Mouse (Mus musculus) liver, embryonic 14.5 days (tissue): ENCODE results near the gene Tmem205. TPM values are rescaled to one million over a fixed set of nuclear protein-coding genes. Genes with fewer than 3 reads are reported as not detected.
A peak's percentile ranks its signal among the peaks of the same experiment; 100 is the strongest.

ENCODE experiments used
- ATAC-seq: fragments of 200-750 bp; cut with Nextera tagmentation; 2 replicates; pipeline ENCODE4 v1.8.0; 2017; ENCODE audit warnings: moderate number of reproducible peaks, mild to moderate bottlenecking, moderate library complexity; ENCODE audit not compliant: insufficient read depth
- DNase-seq, 3 experiments: peaks; one replicate each; pipeline ENCODE4 v3.0.0-alpha.2; 2012 to 2013; ENCODE audit warnings: low read depth in 3 of 3, low spot score in 3 of 3
- H3K27ac ChIP-seq: fragments of 300-500 bp; sonication (generic); 2 replicates; pipeline ENCODE4 v1.5.1; 2014; ENCODE audit warnings: moderate library complexity, mild to moderate bottlenecking, control low read depth, inconsistent platforms
- H3K27me3 ChIP-seq: fragments of 300-500 bp; sonication (generic); 2 replicates; pipeline ENCODE4 v1.6.1; 2014; ENCODE audit warnings: mild to moderate bottlenecking, low read length, moderate library complexity; ENCODE audit not compliant: control insufficient read depth, insufficient read depth
- H3K36me3 ChIP-seq: fragments of 300-500 bp; sonication (generic); replicated peaks from 2 replicates; pipeline ENCODE4 v1.6.1; 2014; ENCODE audit warnings: low read depth; ENCODE audit not compliant: control insufficient read depth, insufficient read depth
- H3K4me1 ChIP-seq, 2 experiments: fragments of 200-500 bp in 1 of 2; fragments of 300-500 bp in 1 of 2; sonication (generic) in 1 of 2; replicated peaks; 2 replicates each; pipeline ENCODE4 v1.6.1; 2012 to 2014; ENCODE audit warnings: antibody characterized with exemption in 1 of 2, inconsistent platforms in 1 of 2, low read length in 1 of 2; ENCODE audit not compliant: control insufficient read depth in 2 of 2, insufficient read depth in 2 of 2
- H3K4me2 ChIP-seq: fragments of 300-500 bp; sonication (generic); 2 replicates; pipeline ENCODE4 v1.6.1; 2014; ENCODE audit warnings: low read depth, mild to moderate bottlenecking, control low read depth, moderate library complexity
- H3K4me3 ChIP-seq, 2 experiments: fragments of 200-500 bp in 1 of 2; fragments of 300-500 bp in 1 of 2; sonication (generic) in 1 of 2; 2 replicates each; pipeline ENCODE4 v1.5.1; 2012 to 2014; ENCODE audit warnings: low read depth in 2 of 2, low read length in 2 of 2, mild to moderate bottlenecking in 2 of 2, control low read depth in 1 of 2, inconsistent platforms in 1 of 2, moderate library complexity in 1 of 2; ENCODE audit not compliant: insufficient read depth in 1 of 2
- H3K9ac ChIP-seq: fragments of 300-500 bp; sonication (generic); replicated peaks from 2 replicates; pipeline ENCODE4 v1.6.1; 2014; ENCODE audit warnings: mild to moderate bottlenecking, control low read depth, moderate library complexity
- H3K9me3 ChIP-seq: fragments of 300-500 bp; sonication (generic); 2 replicates; pipeline ENCODE4 v1.6.1; 2016; ENCODE audit warnings: low read length, mixed read lengths; ENCODE audit not compliant: control insufficient read depth
- CTCF ChIP-seq: IDR thresholded peaks from 2 replicates; pipeline ENCODE4 v1.5.1; 2016; ENCODE audit warnings: antibody characterized with exemption, low read depth, control low read depth
- EP300 ChIP-seq: IDR thresholded peaks from 2 replicates; pipeline ENCODE4 v1.6.1; 2016; ENCODE audit warnings: antibody characterized with exemption, low read depth
- WGBS: fragments of 180-500 bp; shearing (Covaris S2); extraction: QIAGEN DNeasy Blood & Tissue Kit; methylation state at CpG from one replicate; pipeline ENCODE4 v1.1.7; 2014; ENCODE audit not compliant: insufficient replicate concordance; 5-methylcytosine and 5-hydroxymethylcytosine counted together
- polyA plus RNA-seq, 2 experiments: library from polyadenylated mRNA; depleted of rRNA in 1 of 2; stranded (reverse) in 1 of 2; unstranded in 1 of 2; fragments of >200 nt; fragmentation: Nextera tagmentation in 1 of 2; extraction: Ambion mirVana in 1 of 2; gene quantifications; 2 replicates each; pipeline versions ENCODE4 v1.2.1 to v1.2.3; 2012 to 2014

Gene Tmem205
- polyA plus RNA-seq, 2 experiments = 37.5 to 110 TPM

- ATAC-seq (no peak), DNase-seq (no peak)
- Histone ChIP-seq H3K9me3 (no peaks in the 10 kb centered on the region), H3K4me3 (no peak overlapping the region), H3K4me1 (0 out of 4 replicates have a peak, but pooled peaks cover 0 to 1% of the 10 kb centered on the region in 2 experiments), H3K4me2 (no peak overlapping the region), H3K27me3 (no peaks in the 10 kb centered on the region), H3K36me3 (no peaks in the 10 kb centered on the region), H3K9ac (no peak overlapping the region), H3K27ac (no peak overlapping the region)
- TF ChIP-seq CTCF = no peak
- TF ChIP-seq EP300 = no peak
- 53% methylated on average over 10 of the region's 10 CpGs for WGBS
Measured at GRCm38 (mm10) chr9:21909474-21910223, 17.7 kb downstream of the Tmem205 start.

- Histone ChIP-seq H3K9ac (no peak overlapping the region), H3K4me1 (0 out of 4 replicates have a peak, but pooled peaks cover 0 to 1% of the 10 kb centered on the region in 2 experiments), H3K4me3 (no peak overlapping the region), H3K36me3 (no peaks in the 10 kb centered on the region), H3K27me3 (no peaks in the 10 kb centered on the region), H3K9me3 (no peaks in the 10 kb centered on the region), H3K4me2 (no peak overlapping the region), H3K27ac (no peak overlapping the region)
- 18% methylated on average over 11 of the region's 11 CpGs for WGBS
- ATAC-seq (no peak), DNase-seq (no peak)
- no peak for TF ChIP-seq CTCF
- TF ChIP-seq EP300 = no peak
Measured at GRCm38 (mm10) chr9:21908216-21908615, 19.1 kb downstream of the Tmem205 start.

GRCm38 (mm10) chr9:21904031-21904430, 23.3 kb downstream of the Tmem205 start:
- no peak for TF ChIP-seq EP300
- no peak for TF ChIP-seq CTCF
- no peaks in the 10 kb centered on the region for H3K9me3 ChIP-seq
- no peak overlapping the region for H3K4me2 ChIP-seq
- no peak overlapping the region for H3K9ac ChIP-seq
- ATAC-seq (no peak), DNase-seq (no peak)
- no peak overlapping the region for H3K27ac ChIP-seq
- H3K4me1 ChIP-seq = peaks cover 0 to 1% of the 10 kb centered on the region in 2 experiments; a peak in 2 of 4 replicates
- H3K4me3 ChIP-seq = no peak overlapping the region
- WGBS = 61% methylated on average over 4 of the region's 4 CpGs
- no peaks in the 10 kb centered on the region for H3K36me3 ChIP-seq
- H3K27me3 ChIP-seq = no peaks in the 10 kb centered on the region

GRCm38 (mm10) chr9:21901223-21901820, 26.0 kb downstream of the Tmem205 start:
- Histone ChIP-seq H3K27me3 (no peaks in the 10 kb centered on the region), H3K4me2 (peak overlapping the region; percentile 62)

GRCm38 (mm10) chr9:21889229-21889628, 38.1 kb downstream of the Tmem205 start:
- DNase-seq = no peak
- Histone ChIP-seq H3K36me3 (no peaks in the 10 kb centered on the region), H3K4me1 (no peaks in the 10 kb centered on the region), H3K4me3 (no peak overlapping the region), H3K4me2 (no peak overlapping the region), H3K9ac (no peak overlapping the region), H3K27me3 (no peaks in the 10 kb centered on the region), H3K9me3 (no peaks in the 10 kb centered on the region), H3K27ac (no peak overlapping the region)
- TF ChIP-seq EP300 (no peak), CTCF (peak; percentile 53)
- WGBS = 48% methylated on average over 3 of the region's 3 CpGs
- no peak for ATAC-seq

More at GRCm38 (mm10) chr9:21901223-21901820, 26.0 kb downstream of the Tmem205 start:
- Histone ChIP-seq H3K9me3 (no peaks in the 10 kb centered on the region), H3K4me3 (peak overlapping the region; percentile 48 to 54), H3K4me1 (no peaks in the 10 kb centered on the region; a peak in 2 of 4 replicates), H3K36me3 (no peaks in the 10 kb centered on the region), H3K27ac (no peak overlapping the region), H3K9ac (no peak overlapping the region)
- DNase-seq (peak; percentile 50 to 64 (median 54)), ATAC-seq (peak; percentile 48; the same call in 1 of the 2 replicates)
- TF ChIP-seq CTCF (peak; percentile 10; the same call in 1 of the 2 replicates), EP300 (no peak)
- whole genome bisulfite sequencing = 12% methylated on average over 10 of the region's 10 CpGs
